Mouse (Mus musculus) liver, adult 2 months (tissue): ENCODE measurements around the gene Nkiras1. TPM values are rescaled to one million over a fixed set of nuclear protein-coding genes. Genes with fewer than 3 reads are reported as not detected.

Experiments used
- DNase-seq: peaks from one replicate; pipeline ENCODE4 v3.0.0-alpha.2; 2011; ENCODE audit warnings: low read depth, low spot score; ENCODE audit errors: extremely low read depth
- H3K27ac ChIP-seq: fragments of 200-500 bp; replicated peaks from 2 replicates; pipeline ENCODE4 v1.5.1; 2012; ENCODE audit warnings: low read depth, mild to moderate bottlenecking, control low read depth, inconsistent platforms, low read length; ENCODE audit not compliant: insufficient read depth
- H3K27me3 ChIP-seq: fragments of 200-500 bp; 2 replicates; pipeline ENCODE4 v1.6.1; 2012; ENCODE audit warnings: mild to moderate bottlenecking, moderate library complexity, low read length, inconsistent platforms; ENCODE audit not compliant: control insufficient read depth, insufficient read depth
- H3K36me3 ChIP-seq: fragments of 200-500 bp; 2 replicates; pipeline ENCODE4 v1.6.1; 2012; ENCODE audit warnings: low read length, inconsistent platforms; ENCODE audit not compliant: control insufficient read depth, insufficient read depth
- H3K4me1 ChIP-seq: fragments of 200-500 bp; 2 replicates; pipeline ENCODE4 v1.6.1; 2011; ENCODE audit warnings: low read length; ENCODE audit not compliant: control insufficient read depth, insufficient read depth
- H3K4me3 ChIP-seq: fragments of 200-500 bp; 2 replicates; pipeline ENCODE4 v1.5.1; 2011; ENCODE audit warnings: low read depth, mild to moderate bottlenecking, control low read depth, low read length, moderate library complexity; ENCODE audit not compliant: insufficient read depth
- H3K79me2 ChIP-seq: fragments of 200-500 bp; 2 replicates; pipeline ENCODE4 v1.6.1; 2012; ENCODE audit warnings: inconsistent platforms, mild to moderate bottlenecking, low read length, moderate library complexity; ENCODE audit not compliant: control insufficient read depth, insufficient read depth
- H3K9ac ChIP-seq: fragments of 200-500 bp; 2 replicates; pipeline ENCODE4 v1.6.1; 2012; ENCODE audit warnings: low read depth, mild to moderate bottlenecking, control low read depth, inconsistent platforms, low read length
- CTCF ChIP-seq: fragments of 200-500 bp; IDR thresholded peaks from 2 replicates; pipeline ENCODE4 v1.5.1; 2011; ENCODE audit warnings: low read depth, low read length, control low read depth
- POLR2A ChIP-seq: fragments of 200-500 bp; IDR thresholded peaks from 2 replicates; pipeline ENCODE4 v1.6.1; 2011; ENCODE audit warnings: low read length, control low read depth; ENCODE audit not compliant: insufficient read depth; ENCODE audit errors: extremely low read depth
- WGBS: fragments of 180-500 bp; shearing (Covaris S2); methylation state at CpG from one replicate; pipeline ENCODE4 v1.1.7; 2018; 5-methylcytosine and 5-hydroxymethylcytosine counted together
- polyA plus RNA-seq: library from polyadenylated mRNA; depleted of rRNA; stranded (reverse); fragments of >200 nt; gene quantifications from 2 replicates; pipeline ENCODE4 v1.2.3, GENCODE M21; 2012
- total RNA-seq: library from RNA; depleted of rRNA; stranded (reverse); fragments of >200 nt; gene quantifications from 2 replicates; pipeline ENCODE4 v1.2.3, GENCODE M21; 2014

Gene Nkiras1
- total and polyA plus RNA-seq, 2 experiments: 6.4 to 16.8 TPM

GRCm38 (mm10) chr14:18238750-18239731, 31.9 kb upstream of the Nkiras1 start, which contains the start of gene Nr1d2:
Gene Nr1d2, minus strand, starts transcription at chr14:18239127.
- H3K4me3 ChIP-seq: peak within 1 kb of the TSS; percentile 88
- DNase-seq: peak; percentile 99
- peak within 1 kb of the TSS; percentile 100 for H3K27ac ChIP-seq
- no peaks in the 10 kb centered on the region for H3K36me3 ChIP-seq
- 1% methylated on average over 63 of the region's 66 CpGs for WGBS
- H3K4me1 ChIP-seq: peaks cover 15% of the 10 kb centered on the region
- TF ChIP-seq CTCF (no peak), POLR2A (peak; percentile 85)
- H3K27me3 ChIP-seq: no peaks in the 10 kb centered on the region
- peaks cover 14% of the 10 kb centered on the region; the same call in 1 of the 2 replicates for H3K79me2 ChIP-seq
- peak within 1 kb of the TSS; percentile 99 for H3K9ac ChIP-seq

- no peak for DNase-seq
- peaks cover 8% of the 10 kb centered on the region; the same call in 1 of the 2 replicates for H3K79me2 ChIP-seq
- H3K36me3 ChIP-seq: no peaks in the 10 kb centered on the region
- peaks cover 7% of the 10 kb centered on the region for H3K4me1 ChIP-seq
- no peak overlapping the region for H3K4me3 ChIP-seq
- H3K27me3 ChIP-seq: no peaks in the 10 kb centered on the region
- H3K27ac ChIP-seq: no peak overlapping the region
- 63% methylated on average over 7 of the region's 7 CpGs for WGBS
- no peak overlapping the region for H3K9ac ChIP-seq
- TF ChIP-seq CTCF (no peak), POLR2A (no peak)
Measured at GRCm38 (mm10) chr14:18240132-18240531, 30.8 kb upstream of the Nkiras1 start.

GRCm38 (mm10) chr14:18241786-18242185, 29.1 kb upstream of the Nkiras1 start:
- H3K4me3 ChIP-seq: no peak overlapping the region
- no peaks in the 10 kb centered on the region for H3K36me3 ChIP-seq
- no peak overlapping the region for H3K27ac ChIP-seq
- no peak for TF ChIP-seq POLR2A
- TF ChIP-seq CTCF: no peak
- peaks cover 1% of the 10 kb centered on the region; the same call in 1 of the 2 replicates for H3K4me1 ChIP-seq
- no peaks in the 10 kb centered on the region for H3K27me3 ChIP-seq
- no peak for DNase-seq
- 93% methylated on average over 4 of the region's 4 CpGs for WGBS
- H3K79me2 ChIP-seq: peaks cover 2% of the 10 kb centered on the region; the same call in 1 of the 2 replicates
- no peak overlapping the region for H3K9ac ChIP-seq

GRCm38 (mm10) chr14:18242638-18243130, 28.3 kb upstream of the Nkiras1 start:
- no peak for DNase-seq
- no peaks in the 10 kb centered on the region for H3K27me3 ChIP-seq
- no peak overlapping the region for H3K9ac ChIP-seq
- H3K79me2 ChIP-seq: no peaks in the 10 kb centered on the region; the same call in 1 of the 2 replicates
- no peaks in the 10 kb centered on the region for H3K4me1 ChIP-seq
- WGBS: 83% methylated on average over 21 of the region's 21 CpGs
- H3K36me3 ChIP-seq: no peaks in the 10 kb centered on the region
- H3K27ac ChIP-seq: no peak overlapping the region
- no peak for TF ChIP-seq POLR2A
- TF ChIP-seq CTCF: no peak
- no peak overlapping the region for H3K4me3 ChIP-seq

- no peak overlapping the region for H3K4me3 ChIP-seq
- 95% methylated on average over 3 of the region's 3 CpGs for WGBS
- H3K36me3 ChIP-seq: no peaks in the 10 kb centered on the region
- no peaks in the 10 kb centered on the region for H3K27me3 ChIP-seq
- no peak overlapping the region for H3K27ac ChIP-seq
- no peak overlapping the region for H3K9ac ChIP-seq
- TF ChIP-seq POLR2A (no peak), CTCF (no peak)
- no peaks in the 10 kb centered on the region for H3K79me2 ChIP-seq
- no peaks in the 10 kb centered on the region for H3K4me1 ChIP-seq
- DNase-seq: no peak
Measured at GRCm38 (mm10) chr14:18261203-18261602, 9.7 kb upstream of the Nkiras1 start.
